Mouse (Mus musculus): ENCODE measurements at regions not wholly inside any gene's neighbourhood (a gene's known extent, or its start where the extent isn't known, plus 50 kb on each side); places are given as distances from the start of the nearest gene placed in this dataset.
"Not testable (repeated sequence)": the region's sequence is repeated elsewhere in the genome, so short reads cannot be mapped to it uniquely, and the experiment has no call there.

DNA sequence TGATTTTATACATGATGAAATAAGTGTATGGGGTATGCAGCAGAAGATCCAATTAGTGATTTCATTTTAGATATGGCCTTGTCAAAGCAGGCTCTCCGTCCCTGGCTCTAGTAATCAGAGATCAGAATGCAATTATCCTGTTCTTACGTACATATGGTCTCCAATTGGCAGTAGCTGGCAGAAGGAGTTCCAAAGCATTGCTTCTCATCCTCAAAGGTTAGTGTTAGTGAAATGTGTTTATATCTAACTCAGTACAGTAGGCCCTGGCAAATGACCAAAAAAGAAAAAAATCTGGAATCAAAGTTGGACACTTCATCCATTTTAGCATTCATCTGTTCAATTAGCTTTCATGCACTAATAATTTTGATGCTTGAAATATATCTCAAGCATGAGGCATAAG is 1407.6 kb downstream of the Gm9008 start:
- H3K9ac ChIP-seq = no peak overlapping the region
- H3K27ac ChIP-seq (ENCODE audit: poor library complexity, severe bottlenecking) = no peak overlapping the region
- no peaks in the 10 kb centered on the region for H3K9me3 ChIP-seq (replicated peaks)
- no peak for ATAC-seq (ENCODE audit: insufficient number of reproducible peaks, low FRiP score)
- no peak overlapping the region for H3K4me2 ChIP-seq
- no peak overlapping the region for H3K4me3 ChIP-seq
- H3K36me3 ChIP-seq = no peaks in the 10 kb centered on the region
- no peaks in the 10 kb centered on the region for H3K4me1 ChIP-seq (replicated peaks)
- WGBS = 81% methylated on average over 2 of the region's 2 CpGs
- no peaks in the 10 kb centered on the region for H3K27me3 ChIP-seq (replicated peaks)

DNA sequence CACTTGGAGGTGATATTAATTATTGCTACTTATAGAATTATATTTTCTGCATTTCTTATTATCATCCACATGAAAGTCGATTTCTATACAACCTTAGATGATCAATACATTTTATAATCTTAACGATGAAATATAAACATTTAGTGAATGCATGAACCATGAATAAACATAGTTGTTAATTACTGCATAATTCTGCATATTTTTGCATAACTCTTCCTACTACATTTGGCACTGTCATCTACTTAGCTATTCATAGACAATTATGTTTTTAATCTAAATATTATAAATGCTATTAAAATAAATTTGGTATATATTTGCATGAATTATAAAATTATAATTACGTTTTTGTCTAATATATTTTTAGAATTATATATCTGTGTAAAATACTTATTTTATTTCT is 1429.8 kb downstream of the Gm9008 start:
- Histone ChIP-seq H3K9me3 (replicated peaks) (no peaks in the 10 kb centered on the region), H3K36me3 (no peaks in the 10 kb centered on the region), H3K27me3 (replicated peaks) (no peaks in the 10 kb centered on the region), H3K4me3 (no peak overlapping the region), H3K27ac (ENCODE audit: poor library complexity, severe bottlenecking) (no peak overlapping the region), H3K9ac (no peak overlapping the region), H3K4me2 (no peak overlapping the region), H3K4me1 (replicated peaks) (no peaks in the 10 kb centered on the region)
- WGBS = 66% methylated on average over 3 of the region's 3 CpGs
- no peak for ATAC-seq (ENCODE audit: insufficient number of reproducible peaks, low FRiP score)

DNA sequence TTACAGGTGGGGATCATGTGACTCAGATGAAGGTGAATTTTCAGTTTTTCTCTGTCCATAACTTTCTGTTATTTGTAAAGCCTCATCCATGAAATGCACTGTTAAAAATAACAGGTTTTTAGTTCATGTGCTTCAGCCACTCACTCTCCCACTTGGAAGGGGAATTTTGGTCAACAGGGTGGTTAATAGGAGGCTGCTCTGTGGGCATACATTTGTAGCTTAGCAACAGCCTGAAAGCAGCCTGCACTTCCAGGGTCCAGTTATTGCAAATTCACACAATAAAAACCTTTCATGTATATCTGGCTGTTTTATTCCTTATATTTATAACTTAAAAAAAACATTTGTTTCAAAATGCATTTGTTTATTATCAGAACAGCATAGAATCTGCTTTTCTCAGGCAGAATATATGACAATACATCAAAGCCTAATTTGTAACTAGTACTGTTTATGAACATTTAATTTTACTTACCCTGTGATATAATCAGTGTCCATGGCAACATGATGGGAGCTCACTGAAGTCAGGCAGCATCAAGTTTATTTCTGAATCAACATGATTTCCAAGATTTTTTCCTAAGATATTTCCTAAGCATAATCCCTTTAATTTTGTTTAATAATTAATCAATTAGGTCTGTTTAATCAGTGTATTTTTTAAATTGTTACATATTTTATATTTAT is 1455.1 kb downstream of the Gm9008 start:
- no peak overlapping the region for H3K4me3 ChIP-seq
- no peak overlapping the region for H3K4me2 ChIP-seq
- H3K27ac ChIP-seq (ENCODE audit: poor library complexity, severe bottlenecking) = no peak overlapping the region
- ATAC-seq (ENCODE audit: insufficient number of reproducible peaks, low FRiP score) = no peak
- no peaks in the 10 kb centered on the region for H3K36me3 ChIP-seq
- no peaks in the 10 kb centered on the region for H3K27me3 ChIP-seq (replicated peaks)
- H3K4me1 ChIP-seq (replicated peaks) = no peaks in the 10 kb centered on the region
- H3K9ac ChIP-seq = no peak overlapping the region
- H3K9me3 ChIP-seq (replicated peaks) = no peaks in the 10 kb centered on the region

DNA sequence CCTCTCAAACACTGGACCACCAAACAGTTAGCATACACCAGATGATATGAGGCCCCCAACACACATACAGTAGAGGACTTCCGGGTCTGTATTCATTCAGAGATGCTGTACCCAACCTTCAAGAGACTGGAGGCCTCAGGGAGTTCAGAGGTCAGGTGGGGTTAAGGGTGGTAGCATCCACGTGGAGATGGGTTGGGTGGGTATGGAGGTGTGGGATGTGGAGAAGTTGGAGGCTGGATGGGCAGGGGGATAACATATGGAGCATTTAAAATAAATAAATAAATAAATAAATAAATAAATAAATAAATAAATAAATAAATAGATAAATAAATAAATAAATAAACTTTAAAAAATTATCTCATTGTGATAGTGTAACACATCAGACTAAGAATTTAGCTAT is 1458.1 kb downstream of the Gm9008 start:
- Histone ChIP-seq H3K9me3 (replicated peaks) (no peaks in the 10 kb centered on the region), H3K9ac (no peak overlapping the region), H3K4me3 (no peak overlapping the region), H3K27ac (ENCODE audit: poor library complexity, severe bottlenecking) (no peak overlapping the region), H3K4me1 (replicated peaks) (no peaks in the 10 kb centered on the region), H3K27me3 (replicated peaks) (no peaks in the 10 kb centered on the region), H3K4me2 (no peak overlapping the region), H3K36me3 (no peaks in the 10 kb centered on the region)
- ATAC-seq (ENCODE audit: insufficient number of reproducible peaks, low FRiP score) = 0 out of 2 replicates have a peak, but pooled peaks have one; percentile 36
- WGBS = 82% methylated on average over 2 of the region's 2 CpGs

DNA sequence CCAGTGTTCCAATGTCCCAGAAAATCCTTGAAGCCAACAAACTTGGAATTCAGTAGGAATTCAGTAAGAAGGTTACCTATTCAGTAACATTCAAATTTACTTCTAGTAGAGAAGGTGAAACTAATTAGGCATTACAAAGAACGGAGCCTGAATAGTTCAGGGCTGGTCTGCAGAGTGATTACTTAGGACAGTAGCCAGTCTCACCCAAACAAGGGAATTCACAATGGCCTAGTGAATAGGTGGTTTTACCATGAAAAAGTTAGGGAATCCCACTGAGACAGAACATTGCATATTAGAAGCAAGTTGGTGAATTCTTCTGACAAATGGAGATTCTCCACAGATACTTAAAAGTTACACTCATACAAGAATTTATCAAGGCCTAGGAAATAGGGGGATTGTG is 1460.4 kb downstream of the Gm9008 start:
- not testable (repeated sequence) for H3K4me3 ChIP-seq; H3K9me3 ChIP-seq (replicated peaks); H3K9ac ChIP-seq; H3K27me3 ChIP-seq (replicated peaks); H3K27ac ChIP-seq (ENCODE audit: poor library complexity, severe bottlenecking); ATAC-seq (ENCODE audit: insufficient number of reproducible peaks, low FRiP score); H3K4me2 ChIP-seq; H3K36me3 ChIP-seq; H3K4me1 ChIP-seq (replicated peaks)
- 67% methylated on average over 1 of the region's 1 CpGs for WGBS

Data from heart, embryonic 12.5 days (tissue).